Mouse (Mus musculus) small intestine, adult 2 months (tissue): Measurements from ENCODE around the gene Olfr73. TPM values are rescaled to one million over a fixed set of nuclear protein-coding genes. Genes with fewer than 3 reads are reported as not detected.
"Not testable (repeated sequence)": the region's sequence is repeated elsewhere in the genome, so short reads cannot be mapped to it uniquely, and the experiment has no call there.

ENCODE experiments used
- H3K27ac ChIP-seq: fragments of 200-500 bp; 2 replicates; pipeline ENCODE4 v1.5.1; 2012; ENCODE audit warnings: low read depth, low read length, control low read depth, inconsistent platforms; ENCODE audit not compliant: insufficient read depth
- H3K27me3 ChIP-seq: fragments of 200-500 bp; 2 replicates; pipeline ENCODE4 v1.6.1; 2012; ENCODE audit warnings: mild to moderate bottlenecking, moderate library complexity, low read length, inconsistent platforms; ENCODE audit not compliant: control insufficient read depth, insufficient read depth
- H3K36me3 ChIP-seq: fragments of 200-500 bp; 2 replicates; pipeline ENCODE4 v1.6.1; 2012; ENCODE audit warnings: mild to moderate bottlenecking, low read length, control low read depth, inconsistent platforms; ENCODE audit not compliant: control insufficient read depth, insufficient read depth
- H3K4me1 ChIP-seq: fragments of 200-500 bp; 2 replicates; pipeline ENCODE4 v1.6.1; 2012; ENCODE audit warnings: low read length, inconsistent platforms, mixed read lengths; ENCODE audit not compliant: control insufficient read depth, insufficient read depth, insufficient read length
- H3K4me3 ChIP-seq: fragments of 200-500 bp; 2 replicates; pipeline ENCODE4 v1.5.1; 2012; ENCODE audit warnings: low read depth, mild to moderate bottlenecking, control low read depth, inconsistent platforms, low read length, moderate library complexity
- CTCF ChIP-seq: fragments of 200-500 bp; IDR thresholded peaks from 2 replicates; pipeline ENCODE4 v1.5.1; 2012; ENCODE audit warnings: low read depth, mild to moderate bottlenecking, control low read depth, inconsistent platforms, low read length, moderate library complexity, mixed read lengths; ENCODE audit not compliant: insufficient replicate concordance, insufficient read length; ENCODE audit errors: extremely low read depth
- POLR2A ChIP-seq: fragments of 200-500 bp; IDR thresholded peaks from 2 replicates; pipeline ENCODE4 v1.6.1; 2012; ENCODE audit warnings: low read depth, mild to moderate bottlenecking, control low read depth, inconsistent platforms, low read length, moderate library complexity
- WGBS: fragments of 180-500 bp; shearing (Covaris S2); methylation state at CpG from one replicate; pipeline ENCODE4 v1.1.7; 2018; 5-methylcytosine and 5-hydroxymethylcytosine counted together
- polyA plus RNA-seq: library from polyadenylated mRNA; depleted of rRNA; stranded (reverse); fragments of >200 nt; gene quantifications from 2 replicates; pipeline ENCODE4 v1.2.3, GENCODE M21; 2012; rRNA removed

The Olfr73 gene
- polyA plus RNA-seq, result not detected in 2 replicates

DNA sequence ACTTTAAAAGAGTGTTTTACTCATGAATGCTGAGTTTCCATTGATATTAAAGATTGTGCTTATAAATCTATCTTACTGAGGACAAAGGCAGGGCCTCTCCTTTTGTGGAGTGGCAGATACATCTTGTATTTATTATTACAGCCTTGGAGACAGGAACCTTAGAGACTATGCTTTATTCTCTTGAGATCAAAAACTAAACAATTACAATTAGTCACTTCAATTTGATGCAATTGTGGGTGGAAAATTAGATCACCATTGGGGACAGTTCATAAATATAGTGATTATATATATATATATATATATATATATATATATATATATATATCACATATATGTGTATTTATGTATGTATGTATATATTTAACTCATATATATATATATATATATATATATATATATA is at the start of gene Olfr73:
Gene Olfr73 (minus strand): TSS at position 101 of the 400 bp plus-strand sequence.
- no peaks in the 10 kb centered on the region for H3K27me3 ChIP-seq
- no peaks in the 10 kb centered on the region for H3K36me3 ChIP-seq
- no peak for TF ChIP-seq POLR2A
- no peak for TF ChIP-seq CTCF
- H3K4me3 ChIP-seq, result no peak within 1 kb of the TSS
- H3K4me1 ChIP-seq, result no peaks in the 10 kb centered on the region
- no peak within 1 kb of the TSS for H3K27ac ChIP-seq

DNA sequence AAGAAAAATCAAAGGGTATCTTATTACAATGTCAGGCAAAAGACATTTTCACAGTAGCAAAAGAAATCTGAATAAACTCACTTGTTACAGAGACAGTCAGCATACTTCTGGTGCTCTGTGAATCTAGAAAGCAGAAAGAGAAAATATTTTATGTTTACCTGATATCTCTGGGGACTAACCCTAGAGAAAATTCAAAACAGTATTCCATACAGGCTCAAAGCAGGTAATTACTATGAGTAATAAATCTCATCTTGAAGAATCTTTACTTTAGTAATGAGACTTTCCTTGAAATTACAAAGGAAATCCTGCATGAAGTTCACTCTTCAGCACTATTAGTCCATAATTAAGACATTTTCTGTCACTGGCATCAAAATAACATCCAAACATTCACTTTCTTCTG is 34.2 kb upstream of the Olfr73 start, which contains the start of gene Olfr1163:
Gene Olfr1163 (minus strand): TSS at position 101 of the 400 bp plus-strand sequence.
- H3K36me3 ChIP-seq, result no peaks in the 10 kb centered on the region
- H3K27me3 ChIP-seq, result no peaks in the 10 kb centered on the region
- no peaks in the 10 kb centered on the region for H3K4me1 ChIP-seq
- no peak within 1 kb of the TSS for H3K27ac ChIP-seq
- H3K4me3 ChIP-seq, result no peak within 1 kb of the TSS
- no peak for TF ChIP-seq POLR2A
- no peak for TF ChIP-seq CTCF

DNA sequence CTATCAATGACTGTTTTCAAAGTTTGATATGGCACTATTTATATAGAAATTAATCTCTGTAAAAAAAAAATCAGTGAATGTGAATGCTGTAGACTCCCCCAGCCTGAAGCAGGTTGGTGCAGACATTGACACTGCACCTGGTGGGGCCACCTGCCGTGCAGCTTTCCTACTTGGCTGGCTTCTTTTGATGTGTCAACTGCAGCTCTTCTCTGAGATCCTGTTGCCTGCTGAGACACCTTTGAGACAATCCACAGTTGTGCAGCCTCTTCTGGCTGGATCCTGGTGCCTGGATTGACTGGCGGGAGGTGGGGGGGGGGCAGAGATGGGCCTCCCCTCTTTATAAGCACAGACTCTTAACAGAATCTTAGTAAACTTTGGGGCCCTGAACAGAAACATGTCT is 26.1 kb upstream of the Olfr73 start:
- Histone ChIP-seq H3K36me3 (no peaks in the 10 kb centered on the region), H3K4me3 (no peak overlapping the region), H3K27ac (no peak overlapping the region), H3K27me3 (no peaks in the 10 kb centered on the region), H3K4me1 (no peaks in the 10 kb centered on the region)
- no peak for TF ChIP-seq CTCF
- TF ChIP-seq POLR2A, result no peak
- 82% methylated on average over 2 of the region's 2 CpGs for WGBS

DNA sequence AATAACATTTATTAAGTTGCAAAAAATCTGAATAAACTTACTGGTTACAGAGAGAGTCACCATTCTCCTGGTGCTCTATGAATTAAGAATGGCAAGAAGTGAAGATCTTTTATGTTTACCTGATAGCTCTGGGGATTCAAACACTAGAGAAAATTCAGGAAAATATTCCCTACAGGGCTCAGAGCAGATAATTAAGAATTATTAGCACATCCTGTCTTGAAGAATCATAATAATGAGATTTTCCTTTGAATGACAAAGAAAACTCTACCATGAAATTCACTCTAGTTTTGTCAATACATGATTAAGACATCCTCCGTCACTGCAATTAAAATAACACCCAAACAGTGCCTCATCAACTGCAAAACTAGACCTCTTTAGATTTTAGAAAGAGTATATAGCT is 13.5 kb upstream of the Olfr73 start, which contains the start of gene Olfr1162:
Gene Olfr1162 (minus strand): TSS at position 101 of the 400 bp plus-strand sequence.
- 94% methylated on average over 1 of the region's 1 CpGs for WGBS
- H3K27me3 ChIP-seq, result no peaks in the 10 kb centered on the region
- TF ChIP-seq CTCF (no peak), POLR2A (no peak)

DNA sequence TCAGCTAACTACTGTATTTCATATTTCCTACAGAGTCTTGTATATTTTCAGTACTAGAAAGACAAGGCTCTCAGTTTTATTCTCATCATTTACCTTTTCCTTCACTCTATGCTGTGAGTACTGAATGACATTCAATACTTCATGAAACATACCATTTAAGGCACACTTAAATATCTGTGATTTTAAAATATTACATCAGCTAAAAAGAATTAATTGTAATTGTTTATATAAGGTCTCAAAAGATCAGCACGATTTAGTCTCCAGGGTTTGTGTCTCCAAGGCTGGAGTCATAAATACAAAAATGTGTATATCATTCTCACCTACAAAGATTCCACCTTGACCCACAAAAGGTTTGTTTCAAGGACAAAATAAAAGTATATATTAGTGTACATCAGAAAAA is 15.0 kb downstream of the Olfr73 start, which contains the start of gene Olfr1161:
Gene Olfr1161 (plus strand): TSS at position 301 of the 400 bp plus-strand sequence.
- H3K4me1 ChIP-seq, H3K4me3 ChIP-seq, H3K27ac ChIP-seq, H3K27me3 ChIP-seq, H3K36me3 ChIP-seq: not testable (repeated sequence)
- WGBS, result 70% methylated on average over 1 of the region's 1 CpGs

More for the DNA sequence above, 13.5 kb upstream of the Olfr73 start, which contains the start of gene Olfr1162:
- Histone ChIP-seq H3K4me1 (no peaks in the 10 kb centered on the region), H3K4me3 (no peak within 1 kb of the TSS), H3K27ac (no peak within 1 kb of the TSS), H3K36me3 (no peaks in the 10 kb centered on the region)

DNA sequence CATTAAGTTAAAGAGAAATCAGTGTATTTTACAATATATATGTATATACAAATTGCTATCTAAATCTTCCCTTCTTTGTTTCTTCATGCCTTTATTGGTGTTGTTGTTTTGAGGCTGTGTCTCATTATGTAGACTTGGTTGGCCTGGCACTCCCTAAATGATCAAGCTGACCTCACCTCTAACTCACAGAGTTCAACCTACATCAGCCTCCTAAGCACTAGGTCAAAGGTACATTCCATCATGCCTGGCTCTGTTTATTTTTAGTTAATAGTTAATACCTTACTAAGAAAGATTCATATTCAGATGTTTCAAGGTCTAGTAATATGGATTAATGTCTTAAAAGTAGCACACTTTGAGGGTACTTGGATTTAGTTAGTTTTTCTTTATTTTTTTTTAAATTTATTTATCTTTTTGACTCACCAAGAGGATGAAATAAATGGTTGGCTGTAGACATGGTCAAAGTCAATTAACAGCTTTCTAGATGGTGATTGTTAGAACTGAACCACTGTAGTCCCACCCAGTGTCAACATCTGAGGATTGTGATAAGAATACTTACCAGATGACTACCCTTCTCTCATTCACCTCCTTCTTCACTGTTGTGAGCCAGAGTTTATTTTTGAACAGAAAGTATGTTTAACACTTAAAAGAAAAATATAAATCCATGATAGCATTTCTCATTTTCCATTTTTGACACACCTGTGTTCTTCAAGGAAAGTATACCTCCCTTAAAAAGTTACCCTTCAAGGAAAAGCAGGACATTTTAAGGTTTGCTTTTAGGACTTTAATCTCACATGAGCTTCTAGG is 29.8 kb downstream of the Olfr73 start, which contains the start of gene Olfr1160:
Gene Olfr1160 (minus strand): TSS at position 754 of the 804 bp plus-strand sequence.
- Histone ChIP-seq H3K4me1 (no peaks in the 10 kb centered on the region), H3K27me3 (no peaks in the 10 kb centered on the region), H3K27ac (no peak within 1 kb of the TSS), H3K4me3 (no peak within 1 kb of the TSS), H3K36me3 (no peaks in the 10 kb centered on the region)
- TF ChIP-seq CTCF (no peak), POLR2A (no peak)

DNA sequence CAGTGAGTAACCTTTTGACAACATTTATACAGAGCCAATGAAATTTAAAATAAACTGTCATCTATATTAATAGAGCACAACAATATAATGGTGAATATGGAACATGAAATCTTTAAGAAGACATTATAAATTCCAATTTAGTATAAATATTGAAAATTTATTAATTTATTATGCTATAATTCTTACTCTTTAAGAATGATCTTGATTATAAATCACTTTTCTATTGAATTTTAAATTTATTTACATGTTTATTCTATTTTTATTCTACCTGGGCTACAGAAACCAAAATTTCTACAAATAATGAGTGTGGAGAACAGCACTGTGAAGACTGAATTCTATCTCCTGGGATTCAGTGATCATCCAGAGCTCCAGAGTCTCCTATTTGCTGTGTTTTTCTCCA is 47.7 kb downstream of the Olfr73 start, which contains the start of gene Olfr1158:
Gene Olfr1158 (plus strand): TSS at position 301 of the 400 bp plus-strand sequence.
- H3K36me3 ChIP-seq, result no peaks in the 10 kb centered on the region
- H3K4me1 ChIP-seq, result no peaks in the 10 kb centered on the region
- TF ChIP-seq POLR2A (no peak), CTCF (no peak)
- H3K27me3 ChIP-seq, result no peaks in the 10 kb centered on the region
- no peak within 1 kb of the TSS for H3K27ac ChIP-seq
- H3K4me3 ChIP-seq, result no peak within 1 kb of the TSS

Other genes with a start within 250 kb of the Olfr73 start
- not detected in 2 replicates for gene Olfr1143, start 237.1 kb downstream of the Olfr73 start, polyA plus RNA-seq
- gene Olfr1145, start 227.9 kb downstream of the Olfr73 start, polyA plus RNA-seq, result not detected in 2 replicates
- gene Olfr1148, start 207.2 kb downstream of the Olfr73 start, polyA plus RNA-seq, result not detected in 2 replicates
- not detected in 2 replicates for gene Olfr1150-ps1, start 193.7 kb downstream of the Olfr73 start, polyA plus RNA-seq
- not detected in 2 replicates for gene Olfr1151, start 181.8 kb downstream of the Olfr73 start, polyA plus RNA-seq
- gene Olfr1152, start 171.2 kb downstream of the Olfr73 start, polyA plus RNA-seq, result not detected in 2 replicates
- not detected in 2 replicates for gene Olfr1153, start 142.7 kb downstream of the Olfr73 start, polyA plus RNA-seq
- gene Olfr1154, start 132.5 kb downstream of the Olfr73 start, polyA plus RNA-seq, result not detected in 2 replicates
- not detected in 2 replicates for gene Olfr1155, start 92.6 kb downstream of the Olfr73 start, polyA plus RNA-seq
- not detected in 2 replicates for gene Olfr1156, start 84.6 kb downstream of the Olfr73 start, polyA plus RNA-seq
- not detected in 2 replicates for gene Olfr1157, start 69.4 kb downstream of the Olfr73 start, polyA plus RNA-seq
- not detected in 2 replicates for gene Olfr74, start 63.0 kb downstream of the Olfr73 start, polyA plus RNA-seq
- gene Olfr1158, start 47.6 kb downstream of the Olfr73 start, polyA plus RNA-seq, result not detected in 2 replicates
- not detected in 2 replicates for gene Olfr1160, start 29.4 kb downstream of the Olfr73 start, polyA plus RNA-seq
- not detected in 2 replicates for gene Olfr1161, start 14.9 kb downstream of the Olfr73 start, polyA plus RNA-seq
- not detected in 2 replicates for gene Olfr1162, start 13.4 kb upstream of the Olfr73 start, polyA plus RNA-seq
- gene Olfr1163, start 34.1 kb upstream of the Olfr73 start, polyA plus RNA-seq, result not detected in 2 replicates
- not detected in 2 replicates for gene Olfr1164, start 56.3 kb upstream of the Olfr73 start, polyA plus RNA-seq
- gene Olfr1166, start 90.6 kb upstream of the Olfr73 start, polyA plus RNA-seq, result not detected in 2 replicates
- not detected in 2 replicates for gene Olfr1167, start 117.5 kb upstream of the Olfr73 start, polyA plus RNA-seq
- not detected in 2 replicates for gene Olfr1168, start 144.2 kb upstream of the Olfr73 start, polyA plus RNA-seq
- not detected in 2 replicates for gene Olfr1170, start 190.6 kb upstream of the Olfr73 start, polyA plus RNA-seq
- not detected in 2 replicates for gene Olfr1173, start 242.2 kb upstream of the Olfr73 start, polyA plus RNA-seq